In genomic region chr11:33943565-33943964, GRCm38 (mm10) we compare ENCODE assay signal across 17 mouse cellular contexts. TPM values are rescaled to one million over a fixed set of nuclear protein-coding genes. Genes with fewer than 3 reads are reported as not detected.
DNase-seq lines count a peak whose midpoint lies in the region; ATAC-seq and TF ChIP-seq lines count a peak whose summit lies in the region.
"Had no signal": no experiment of that assay in that cellular context is flagged by ENCODE, and none has a peak within 500 bp of the region (broad histone marks: within the 10 kb centered on the region; RNA-seq: fewer than 3 reads in every experiment).

No protein-coding gene starts in this region.

- H3K79me2 ChIP-seq in MEL (ENCODE audit: control insufficient read depth, insufficient read depth, low read length, poor library complexity), result no peaks in the 10 kb centered on the region

- no peak for TF ChIP-seq RAD21 in MEL (IDR thresholded peaks at IDR 0.05; ENCODE audit: low read depth, low read length)

- H3K4me1 ChIP-seq in hindbrain, embryonic 10.5 days (replicated peaks), result 0 out of 2 replicates have a peak, but pooled peaks cover 3% of the 10 kb centered on the region
- H3K4me1 ChIP-seq in hindbrain, embryonic 16.5 days (ENCODE audit: control insufficient read depth, insufficient read depth, low read depth, low read length), result peaks cover 3% of the 10 kb centered on the region
- H3K4me1 ChIP-seq in MEL (ENCODE audit: control insufficient read depth in 1 of 2, insufficient read depth in 2 of 2, low read length in 2 of 2), result peaks cover 23 to 58% of the 10 kb centered on the region in 2 experiments

- TF ChIP-seq POLR2A in MEL (IDR thresholded peaks at IDR 0.05; ENCODE audit: control insufficient read depth in 1 of 2, insufficient read depth in 1 of 2, low read depth in 1 of 2, low read length in 2 of 2, poor library complexity in 1 of 2), result no peak

- no peak for TF ChIP-seq CTCF in MEL (IDR thresholded peaks at IDR 0.05 in 2 of 3, conservative IDR thresholded peaks at IDR 0.05 in 1 of 3; ENCODE audit: control insufficient read depth in 1 of 3, insufficient read depth in 1 of 3, low read depth in 2 of 3, low read length in 3 of 3, poor library complexity in 1 of 3, severe bottlenecking in 1 of 3)

- H3K9me3 ChIP-seq in hindbrain, embryonic 10.5 days, result no peaks in the 10 kb centered on the region
- no peaks in the 10 kb centered on the region for H3K9me3 ChIP-seq in hindbrain, embryonic 16.5 days (ENCODE audit: control insufficient read depth, low read length)
- H3K9me3 ChIP-seq in MEL (replicated peaks; ENCODE audit: insufficient read depth, low read length), result no peaks in the 10 kb centered on the region

- WGBS in hindbrain, embryonic 10.5 days, result 71% methylated on average over 1 of the region's 1 CpGs
- WGBS in hindbrain, embryonic 16.5 days, result 59% methylated on average over 1 of the region's 1 CpGs

- H3K9ac ChIP-seq in hindbrain, embryonic 16.5 days (ENCODE audit: low read depth, low read length), result no peak overlapping the region
- H3K9ac ChIP-seq in MEL (ENCODE audit: control insufficient read depth, low read depth, low read length, poor library complexity, severe bottlenecking), result no peak overlapping the region

- TF ChIP-seq EP300 in MEL (IDR thresholded peaks at IDR 0.05; ENCODE audit: low read depth in 1 of 2, low read length in 2 of 2), result peak; percentile 50 to 55; a peak in 3 of 4 replicates

- H3K4me2 ChIP-seq in hindbrain, embryonic 16.5 days (ENCODE audit: low read length), result no peak overlapping the region

- no peak for ATAC-seq in hindbrain, embryonic 16.5 days
- ATAC-seq: activated CD4-positive, CD25-positive, alpha-beta regulatory T cell, adult 4 months; CD4-positive, CD25-positive, alpha-beta regulatory T cell, adult 4 months; Patski had no signal

- DNase-seq in hindbrain, embryonic 10.5 days (ENCODE audit: low spot score), result no peak
- no peak for DNase-seq in MEL (ENCODE audit: low read depth, low spot score)
- no peak for DNase-seq in adrenal gland, postnatal 14 days
- DNase-seq: adrenal gland, adult 2 months; adrenal gland, adult 8-10 months; cerebellum, adult 11 months; cerebellum, adult 11-12 months; cerebellum, adult 18-20 months; cerebellum, adult 2 months; cerebellum, adult 8-10 months had no signal

- H3K4me3 ChIP-seq in hindbrain, embryonic 10.5 days, result no peak overlapping the region
- H3K4me3 ChIP-seq in hindbrain, embryonic 16.5 days (ENCODE audit: low read length), result no peak overlapping the region
- H3K4me3 ChIP-seq in MEL (ENCODE audit: control insufficient read depth in 1 of 2, insufficient read depth in 1 of 2, low read depth in 2 of 2, low read length in 2 of 2), result no peak overlapping the region

- H3K27me3 ChIP-seq in hindbrain, embryonic 10.5 days (ENCODE audit: insufficient read depth, poor library complexity, severe bottlenecking), result no peaks in the 10 kb centered on the region
- H3K27me3 ChIP-seq in hindbrain, embryonic 16.5 days (replicated peaks; ENCODE audit: control insufficient read depth, insufficient read depth, low read length), result no peaks in the 10 kb centered on the region
- H3K27me3 ChIP-seq in MEL (ENCODE audit: control insufficient read depth in 1 of 2, insufficient read depth in 2 of 2, low read length in 2 of 2), result no peaks in the 10 kb centered on the region
- H3K27me3 ChIP-seq: CH12.LX had no signal

- no peaks in the 10 kb centered on the region for H3K36me3 ChIP-seq in hindbrain, embryonic 10.5 days
- H3K36me3 ChIP-seq in hindbrain, embryonic 16.5 days (ENCODE audit: control insufficient read depth, insufficient read depth, low read length), result no peaks in the 10 kb centered on the region
- H3K36me3 ChIP-seq in MEL (ENCODE audit: control insufficient read depth in 1 of 2, insufficient read depth in 2 of 2, low read length in 2 of 2), result peaks cover 0 to 51% of the 10 kb centered on the region in 2 experiments; a peak in 2 of 4 replicates
- H3K36me3 ChIP-seq: G1E had no signal

- 0 out of 2 replicates have a peak overlapping the region, but pooled peaks have one; percentile 8 for H3K27ac ChIP-seq in hindbrain, embryonic 10.5 days
- H3K27ac ChIP-seq in hindbrain, embryonic 16.5 days (ENCODE audit: low read depth, low read length), result no peak overlapping the region
- H3K27ac ChIP-seq in MEL (ENCODE audit: control insufficient read depth, low read depth, low read length), result no peak overlapping the region

TF ChIP-seq in MEL, 35 proteins besides CTCF, POLR2A, EP300 and RAD21:
- 0 out of 2 replicates have a peak, but pooled peaks have one; percentile 28 for TF ChIP-seq SIN3A (IDR thresholded peaks at IDR 0.05; ENCODE audit: low read length)
- TF ChIP-seq MAX (IDR thresholded peaks at IDR 0.05; ENCODE audit: low read length), result 0 out of 2 replicates have a peak, but pooled peaks have one; percentile 28
- no peak for TF ChIP-seq JUND (IDR thresholded peaks at IDR 0.05; ENCODE audit: low read depth, low read length)
- TF ChIP-seq HCFC1 (IDR thresholded peaks at IDR 0.05; ENCODE audit: low read depth, low read length), result no peak
- no peak for TF ChIP-seq KAT2A (conservative IDR thresholded peaks at IDR 0.05; ENCODE audit: low read depth, low read length)
- no peak for TF ChIP-seq NRF1 (IDR thresholded peaks at IDR 0.05; ENCODE audit: insufficient read depth, low read depth, low read length, poor library complexity, severe bottlenecking)
- peak; percentile 49 for TF ChIP-seq GATA1 (IDR thresholded peaks at IDR 0.05; ENCODE audit: low read depth, low read length)
- 0 out of 2 replicates have a peak, but pooled peaks have one; percentile 20 for TF ChIP-seq ETS1 (IDR thresholded peaks at IDR 0.05; ENCODE audit: low read depth, low read length)

RNA-seq across cellular contexts. Expression of gene Kcnmb1, which starts 19.2 kb away (rescaled TPM):
- polyA plus RNA-seq in hindbrain, embryonic 10.5 days (2016; fragmentation: Nextera tagmentation; extraction: Ambion mirVana), result 0.20 and 0.26 TPM in 2 replicates
- polyA plus RNA-seq in hindbrain, embryonic 16.5 days (2015; fragmentation: Nextera tagmentation; extraction: Ambion mirVana), result 0.20 and 0.52 TPM in 2 replicates
- 0.42 and 0.85 TPM in 2 replicates for total RNA-seq in MEL (2012; rRNA removed)
- polyA plus RNA-seq in MEL (2012; ENCODE audit: insufficient read depth in 1 of 2, insufficient read length in 2 of 2, low read depth in 1 of 2, low replicate concordance in 2 of 2, missing spikeins in 1 of 2), result under 1 TPM in 1 of 2 experiments, not detected in 1; 0.15 TPM
- total RNA-seq in adrenal gland, postnatal 14 days (2021), result 0.11 and 0.38 TPM in 2 replicates
- polyA plus RNA-seq: G1E, Patski had no signal

RNA-seq across cellular contexts. Expression of gene Kcnip1, which starts 49.4 kb away (rescaled TPM):
- 6.1 and 9.5 TPM in 2 replicates for polyA plus RNA-seq in hindbrain, embryonic 10.5 days (2016; fragmentation: Nextera tagmentation; extraction: Ambion mirVana)
- polyA plus RNA-seq in hindbrain, embryonic 16.5 days (2015; fragmentation: Nextera tagmentation; extraction: Ambion mirVana), result 129 and 146 TPM in 2 replicates
- total RNA-seq in MEL (2012; rRNA removed), result 0.04 TPM in 1 of 2 replicates, not detected in the other
- under 1 TPM in 1 of 2 experiments, not detected in 1; 0.06 TPM for polyA plus RNA-seq in MEL (2012; ENCODE audit: insufficient read depth in 1 of 2, insufficient read length in 2 of 2, low read depth in 1 of 2, low replicate concordance in 2 of 2, missing spikeins in 1 of 2)
- total RNA-seq in adrenal gland, postnatal 14 days (2021), result 5.1 and 5.4 TPM in 2 replicates
- polyA plus RNA-seq: activated CD4-positive, CD25-positive, alpha-beta regulatory T cell, adult 4 months; C2C12; CD4-positive, CD25-positive, alpha-beta regulatory T cell, adult 4 months; G1E; Patski had no signal

Comparison
In these comparisons a context has a peak if more than half of its experiments do, and no peak if none do; other contexts are left out.
1. RNA of gene Kcnip1, which starts 49.4 kb away (polyA plus RNA-seq): 129 to 146 TPM in hindbrain, embryonic 16.5 days; 6.1 to 9.5 TPM in hindbrain, embryonic 10.5 days and 0.06 TPM in MEL; every median in the first group is over 10 times any median in the second.